Mouse (Mus musculus) CD8-positive naive resting alpha-beta T cell, adult 2 months (primary cell): Measurements from ENCODE around the gene Mon2.

Experiments
- DNase-seq, 2 experiments: peaks; one replicate each; pipeline ENCODE4 v3.0.0; 2022; ENCODE audit warnings: low read depth in 2 of 2, low spot score in 2 of 2

Mon2 gene

DNA sequence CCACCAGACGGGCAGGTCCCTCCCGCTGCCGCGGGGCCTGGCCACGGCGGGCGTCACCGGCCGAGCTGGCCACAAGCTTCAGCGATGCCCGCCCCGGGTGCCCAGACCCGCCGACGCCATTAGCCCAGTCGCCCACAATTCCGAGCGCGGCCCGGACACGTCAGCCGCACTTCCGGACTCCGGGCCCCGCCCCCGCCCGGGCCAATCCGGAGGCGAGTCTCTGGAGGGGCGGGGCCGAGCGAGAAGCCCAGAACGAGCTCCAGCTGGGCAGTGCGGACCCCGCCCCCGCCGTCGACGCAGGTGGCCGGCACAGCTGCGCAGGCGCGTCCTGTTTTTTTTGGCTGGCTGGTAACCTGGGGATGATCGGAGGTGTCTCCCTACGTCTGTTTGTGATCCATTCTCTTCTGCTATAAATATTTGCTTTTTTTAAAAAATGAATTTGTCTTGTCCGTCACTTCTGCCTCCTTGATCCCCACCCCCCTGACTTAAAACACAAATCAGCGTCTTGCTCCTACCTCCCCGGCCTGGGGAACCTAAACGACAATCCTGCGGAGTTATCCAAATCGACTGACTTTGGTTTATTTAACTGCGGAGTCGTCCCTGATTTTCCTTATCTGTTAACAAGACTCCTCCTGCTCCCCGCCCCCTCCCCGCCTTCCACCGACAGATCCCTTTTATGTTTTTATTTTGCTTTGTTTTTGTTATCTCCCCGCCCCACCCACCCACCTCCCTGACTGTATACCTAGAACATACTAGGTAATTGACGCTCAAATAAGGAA is at the start of gene Mon2:
TSS of gene Mon2 (minus strand) at position 261 of the 779 bp plus-strand sequence.
- peak; percentile 92 to 93 for DNase-seq

DNA sequence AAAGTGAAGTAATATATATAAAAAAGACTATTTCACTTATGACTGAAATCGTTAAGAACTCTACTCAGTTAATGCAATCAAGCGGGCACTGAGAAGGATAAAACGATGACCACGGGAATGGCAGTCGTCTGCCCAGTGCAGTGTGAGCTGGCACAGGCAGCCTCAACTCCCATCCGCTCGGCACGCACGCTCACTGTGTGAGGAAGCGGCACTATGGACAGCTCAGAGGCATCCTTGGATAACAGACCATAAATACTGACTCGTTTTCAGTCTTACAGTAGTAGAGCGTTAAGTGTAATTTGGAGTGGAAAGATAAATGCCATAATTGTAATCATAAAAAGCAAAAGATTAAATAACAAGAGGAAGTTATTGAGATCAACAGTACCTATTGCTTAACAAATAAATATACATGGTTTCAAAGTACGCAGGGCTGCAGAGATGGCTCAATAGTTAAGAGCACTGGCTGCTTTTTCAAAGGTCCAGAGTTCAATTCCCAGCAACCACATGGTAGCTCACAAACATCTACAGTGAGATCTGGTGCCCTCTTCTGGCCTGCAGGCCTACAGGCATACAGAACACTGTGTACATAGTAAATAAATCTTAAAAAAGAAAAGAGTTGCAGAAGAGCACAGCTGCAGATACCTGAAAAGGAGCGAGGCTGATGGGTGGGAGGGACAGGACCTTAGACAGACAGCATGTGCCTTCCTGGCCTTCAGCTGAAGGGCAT is 44.5 kb upstream of the Mon2 start:
- no peak for DNase-seq

DNA sequence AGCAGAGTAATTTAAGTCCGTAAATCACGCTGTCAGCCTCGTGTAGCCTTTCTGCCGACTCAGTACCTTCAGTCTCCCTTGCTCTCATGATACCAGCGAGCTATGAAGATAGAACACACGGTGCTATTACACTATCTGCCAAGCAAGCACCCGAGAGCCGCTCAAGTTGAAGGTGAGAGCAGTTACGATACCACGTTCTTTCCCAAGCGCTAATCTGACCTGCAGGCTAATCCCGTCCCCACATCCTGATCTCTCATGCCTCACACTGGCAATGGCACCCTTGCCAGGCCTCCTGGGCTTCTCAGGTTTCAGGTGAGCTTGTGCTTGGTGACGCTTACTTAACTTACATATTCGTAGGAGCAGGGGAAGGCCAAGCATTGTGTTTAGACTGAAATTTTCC is 40.6 kb upstream of the Mon2 start:
- DNase-seq = no peak

DNA sequence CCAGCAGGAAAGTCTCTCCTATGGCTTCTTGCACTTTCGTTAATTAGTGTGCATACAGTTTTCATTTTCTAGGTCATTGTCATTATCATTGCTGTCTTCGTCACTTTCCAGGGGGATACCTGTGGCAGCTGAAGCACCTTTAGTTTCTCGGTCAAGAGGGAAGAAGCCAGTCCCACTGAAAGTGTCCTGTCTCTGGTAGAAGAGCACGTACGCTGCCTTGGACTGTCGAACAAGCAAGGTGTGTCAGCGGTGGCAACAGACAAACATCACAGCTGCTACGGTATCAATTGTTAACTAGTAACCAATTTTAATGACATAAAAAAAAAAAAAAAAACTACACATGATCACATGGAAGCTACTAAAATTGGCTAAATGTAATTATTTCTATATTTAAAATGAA is 37.2 kb upstream of the Mon2 start:
- no peak for DNase-seq

DNA sequence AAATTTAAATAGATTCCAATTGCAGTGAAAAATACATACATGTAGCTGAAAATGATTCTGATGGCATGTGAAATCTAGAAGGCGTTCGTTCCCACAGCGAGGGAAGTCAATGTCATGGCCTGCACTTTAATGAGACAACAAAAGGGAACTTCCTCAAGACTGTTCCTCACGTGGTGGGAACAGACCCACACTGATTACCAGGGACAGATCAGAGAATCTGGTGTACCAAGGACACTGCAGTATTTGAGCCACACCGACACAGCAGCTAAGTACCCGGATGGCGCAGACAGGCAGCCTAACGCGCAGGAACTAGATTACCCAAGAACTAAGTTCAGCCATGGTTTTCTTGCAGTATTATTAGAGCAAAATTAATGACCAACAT is 36.5 kb upstream of the Mon2 start:
- DNase-seq = no peak

DNA sequence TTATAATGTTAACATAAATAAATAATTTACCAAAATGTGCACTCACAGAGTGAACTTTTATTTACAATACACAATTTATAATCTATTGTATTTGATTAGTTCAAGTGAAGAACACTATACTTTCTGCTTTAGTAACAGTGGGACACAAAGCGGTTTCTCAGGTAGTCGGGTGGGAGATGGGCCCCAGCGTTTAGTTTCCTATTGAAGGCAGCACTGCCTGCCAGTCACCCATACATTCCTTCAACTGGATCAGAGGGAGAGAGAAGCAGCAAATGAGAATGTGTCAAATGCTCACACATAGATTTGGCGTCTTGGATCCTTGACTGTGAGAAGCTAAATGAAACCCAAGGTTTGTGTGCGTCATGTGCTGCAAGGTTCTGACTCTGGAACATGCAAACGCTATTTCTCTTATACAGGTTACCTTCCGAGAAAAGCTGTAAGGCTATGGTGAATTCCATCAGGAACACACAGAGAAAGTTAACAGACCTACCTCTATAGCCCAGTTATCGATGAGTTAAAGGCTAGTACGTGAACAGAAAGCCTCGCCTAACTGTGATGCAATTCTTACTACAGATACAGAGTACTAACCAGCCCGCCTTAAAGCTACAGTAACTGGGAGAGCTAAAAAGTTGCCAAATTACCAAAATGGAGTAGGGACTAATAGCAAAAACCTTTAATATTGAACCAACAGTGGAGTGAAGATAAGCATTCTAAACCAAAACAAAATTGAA is 35.9 kb upstream of the Mon2 start:
- DNase-seq = no peak

DNA sequence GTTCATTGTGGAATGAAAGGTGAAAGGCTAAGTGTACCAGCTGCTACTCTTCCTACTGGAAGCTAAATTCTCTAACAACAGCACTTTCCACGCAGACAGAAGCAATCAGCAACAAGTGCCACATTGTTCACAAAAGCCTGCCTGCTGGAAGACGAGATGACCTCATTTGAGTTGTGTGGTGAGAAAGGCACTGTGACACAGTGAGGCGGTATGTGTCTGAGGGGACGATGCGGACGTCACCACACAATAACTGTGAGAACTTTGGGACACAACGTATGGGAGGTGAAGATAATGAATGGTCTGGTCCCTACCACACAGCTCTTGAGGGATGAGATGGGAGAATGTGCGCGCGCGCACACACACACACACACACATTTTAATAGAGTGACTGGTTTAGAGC is 34.2 kb upstream of the Mon2 start:
- no peak for DNase-seq

DNA sequence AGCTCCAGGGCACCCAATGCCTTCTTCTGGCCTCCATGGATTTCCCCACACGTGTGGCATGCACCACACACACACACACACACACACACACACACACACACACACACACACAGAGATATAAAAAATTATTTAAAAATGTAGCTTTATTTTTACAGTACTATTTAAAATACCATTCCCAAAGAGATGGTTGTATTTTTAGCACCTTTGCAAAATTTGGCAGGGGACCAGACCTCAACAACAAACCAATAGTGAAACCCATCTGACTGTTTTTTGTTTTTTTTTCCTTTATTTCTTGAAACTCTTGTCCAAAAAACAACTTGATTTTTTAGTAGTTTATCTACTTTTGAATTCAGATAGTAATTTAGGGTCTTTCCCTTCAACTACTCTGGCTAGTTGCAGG is 32.2 kb upstream of the Mon2 start:
- no peak for DNase-seq

DNA sequence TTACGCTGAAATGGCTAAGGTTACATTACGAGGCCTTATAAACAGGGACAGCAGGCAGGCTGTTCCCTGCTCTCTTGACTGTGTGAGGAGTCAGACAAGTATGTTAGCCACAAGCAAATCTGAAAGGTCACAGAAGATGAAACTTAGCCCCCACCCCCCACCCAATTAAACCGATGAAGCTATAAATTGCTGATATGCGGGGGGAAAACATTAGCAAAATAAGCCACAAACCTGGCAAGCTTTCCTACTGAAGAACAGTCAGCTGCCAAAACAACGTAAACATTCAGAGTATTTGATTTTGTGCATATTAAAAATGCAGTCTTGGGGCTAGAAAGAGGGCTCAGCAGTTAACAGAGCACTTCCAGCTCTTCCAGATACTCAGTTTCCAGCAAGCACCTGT is 31.8 kb upstream of the Mon2 start:
- DNase-seq = no peak

DNA sequence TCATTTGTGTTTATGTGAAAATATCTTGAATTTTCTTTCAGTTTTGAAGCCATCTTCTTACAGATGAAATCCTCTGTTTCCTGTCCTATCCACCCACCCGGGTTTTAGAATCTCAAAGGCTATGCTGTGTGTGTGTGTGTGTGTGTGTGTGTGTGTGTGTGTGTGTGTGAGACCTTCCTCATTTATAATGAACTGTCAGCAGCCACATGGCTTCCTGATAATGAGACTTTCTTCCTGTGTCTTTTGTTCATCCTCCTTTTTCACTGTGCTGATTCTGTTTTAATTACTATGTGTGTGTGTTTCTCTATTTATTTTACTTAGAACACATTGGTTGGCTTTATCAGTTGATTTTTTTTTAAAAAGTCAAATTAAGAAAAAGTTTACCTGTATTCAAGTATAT is 25.0 kb upstream of the Mon2 start:
- no peak for DNase-seq

DNA sequence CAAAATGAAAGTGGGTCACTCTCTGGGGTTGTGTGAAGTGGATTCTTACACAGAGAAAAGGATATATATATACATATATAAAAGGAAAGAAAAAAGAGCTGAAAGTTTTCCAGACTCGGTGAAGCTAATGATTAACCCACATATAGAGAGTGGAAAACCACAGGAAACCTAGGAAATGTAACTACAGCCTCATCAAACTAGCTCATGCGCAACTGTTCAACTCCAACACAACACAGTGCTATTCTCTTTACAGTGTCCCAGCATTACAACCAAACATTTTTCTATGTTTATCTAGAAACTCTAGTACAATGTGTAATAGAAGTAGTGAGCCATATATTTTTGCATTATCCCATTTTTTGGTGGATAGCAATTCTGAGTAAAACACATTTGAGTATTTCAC is 24.3 kb upstream of the Mon2 start:
- DNase-seq = no peak

DNA sequence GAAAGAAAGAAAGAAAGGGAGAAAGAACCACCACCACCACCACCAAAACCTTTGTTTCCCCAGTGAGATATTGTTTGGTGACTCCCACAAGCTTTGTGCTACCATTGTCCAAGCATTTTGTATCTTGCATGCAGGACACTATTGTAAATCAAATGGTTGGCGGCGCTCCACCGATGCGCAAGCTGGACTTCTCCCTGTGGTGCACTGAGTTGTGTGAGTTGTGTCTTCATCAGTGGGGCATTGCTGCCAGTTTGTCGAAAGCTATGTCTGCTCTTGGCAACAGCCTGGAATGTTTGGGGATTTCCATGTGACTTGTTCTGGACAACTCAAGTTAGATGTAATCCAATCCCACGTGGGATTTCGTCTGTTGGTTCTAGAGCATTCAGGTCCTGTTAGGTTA is 18.2 kb upstream of the Mon2 start:
- no peak for DNase-seq

DNA sequence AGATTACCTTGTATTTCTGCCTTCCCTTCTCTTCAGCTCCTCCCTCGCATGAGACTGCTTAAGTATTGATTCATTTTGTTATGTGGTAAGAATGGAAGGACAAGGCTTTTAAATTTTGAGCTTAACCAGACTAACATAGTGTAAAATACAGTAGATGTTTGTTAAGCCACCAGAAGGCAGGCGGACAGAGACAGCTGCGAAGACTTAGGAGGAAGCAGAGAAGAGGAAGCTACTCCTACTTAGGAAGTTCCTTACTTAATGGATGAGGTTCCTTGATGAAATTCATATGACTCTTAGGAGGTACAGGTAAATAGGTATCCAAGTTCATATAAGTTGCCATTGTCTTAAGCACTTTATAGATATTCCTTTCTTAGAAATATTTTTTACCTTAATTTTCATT is 16.3 kb upstream of the Mon2 start:
- DNase-seq = no peak

DNA sequence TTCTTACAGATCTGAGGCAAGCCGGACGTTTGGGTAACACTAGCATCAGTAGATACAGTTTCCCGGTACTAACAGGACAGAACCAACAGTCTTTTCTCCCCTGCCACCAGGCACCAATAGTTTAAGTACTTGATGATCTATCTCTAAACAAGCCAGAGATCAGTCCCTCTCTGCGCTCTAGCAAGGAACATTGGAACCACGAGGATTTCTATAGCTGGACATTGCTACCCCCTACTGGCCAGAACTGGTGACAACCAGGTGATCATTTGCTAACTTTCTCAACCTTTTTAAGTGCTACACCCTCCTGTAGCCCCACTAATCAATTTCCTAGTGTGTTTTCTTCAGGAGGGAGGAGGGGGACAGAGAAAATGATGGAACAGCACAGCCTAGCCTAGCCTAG is 15.4 kb upstream of the Mon2 start:
- DNase-seq = peak; percentile 19 to 37

DNA sequence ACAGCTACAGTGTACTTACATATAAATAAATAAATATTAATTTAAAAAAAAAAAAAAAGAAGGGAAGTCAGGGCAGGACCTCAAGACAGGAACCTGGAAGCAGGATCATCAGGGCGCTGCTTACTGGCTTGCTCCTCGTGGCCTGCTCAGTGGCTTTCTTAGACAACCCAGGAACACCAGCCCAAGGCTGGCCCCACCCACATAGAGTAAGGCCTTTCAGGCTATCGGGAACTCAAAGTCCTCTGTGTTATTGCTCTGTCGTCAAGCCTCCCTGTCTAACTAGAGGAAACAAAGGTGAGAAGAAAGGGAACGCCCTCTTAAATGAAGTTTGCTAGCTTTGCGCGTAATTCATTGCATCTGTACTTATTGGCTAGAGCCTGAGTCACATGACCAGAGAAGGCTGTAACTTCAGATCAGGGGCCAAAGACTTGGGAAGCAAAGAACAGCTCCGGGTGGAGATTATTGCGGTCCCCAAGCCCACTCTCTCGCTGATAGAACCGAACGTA is 13.2 kb upstream of the Mon2 start:
- no peak for DNase-seq

DNA sequence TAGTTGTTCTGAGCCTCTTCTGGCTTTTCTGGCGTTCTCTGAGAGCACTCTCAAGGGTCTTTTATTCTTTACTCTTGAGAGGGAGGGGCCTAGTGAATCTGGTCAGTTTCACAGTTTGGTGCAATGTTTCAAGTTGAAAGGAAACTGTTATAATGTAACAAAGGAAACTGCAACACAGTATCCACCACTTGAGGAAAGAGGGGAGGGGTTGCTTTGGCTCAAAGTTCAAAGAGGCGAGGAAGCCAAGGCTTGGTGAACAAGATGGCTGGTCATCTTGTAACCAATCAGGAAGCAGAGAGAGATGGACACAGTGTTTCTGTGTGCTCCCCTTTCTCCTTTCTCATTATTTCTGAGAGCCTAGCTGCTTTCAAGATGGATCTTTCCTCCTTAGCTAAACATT is 10.5 kb upstream of the Mon2 start:
- DNase-seq = no peak

DNA sequence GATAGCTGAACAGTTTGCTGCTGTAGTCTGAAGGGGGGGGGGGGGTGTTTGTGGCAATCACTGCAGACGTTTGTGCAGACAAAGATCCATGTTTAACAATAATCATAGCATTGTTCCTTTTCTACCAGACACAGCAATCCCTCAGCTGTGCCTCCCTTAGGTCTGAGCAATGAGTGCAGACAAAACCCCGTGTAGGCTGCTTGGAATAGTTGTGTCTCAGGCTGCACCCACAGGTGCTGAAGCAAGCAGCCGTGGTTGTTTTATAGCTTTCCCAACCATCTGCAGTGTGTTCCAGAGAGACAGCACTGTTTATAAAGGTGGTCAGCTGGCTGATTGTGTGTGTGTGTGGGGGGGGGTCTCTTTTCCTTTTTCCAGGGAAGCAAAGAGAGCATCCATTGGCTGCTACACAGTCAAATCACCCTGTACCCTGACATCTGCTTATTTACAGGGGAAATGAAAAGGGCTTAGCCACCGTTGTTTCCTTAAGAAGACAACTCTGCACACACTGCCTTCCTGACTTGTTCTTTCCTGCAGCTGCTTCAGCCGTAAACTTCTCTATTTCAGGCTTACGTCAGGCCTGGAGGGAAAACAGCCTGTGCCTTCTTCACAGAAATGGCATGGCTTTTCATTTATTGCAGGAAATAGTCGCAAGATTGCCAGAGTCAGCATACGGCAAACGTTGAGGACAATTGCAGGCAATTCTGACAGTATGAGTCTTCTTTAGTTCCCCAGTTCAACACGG is 8.8 kb upstream of the Mon2 start:
- no peak for DNase-seq

DNA sequence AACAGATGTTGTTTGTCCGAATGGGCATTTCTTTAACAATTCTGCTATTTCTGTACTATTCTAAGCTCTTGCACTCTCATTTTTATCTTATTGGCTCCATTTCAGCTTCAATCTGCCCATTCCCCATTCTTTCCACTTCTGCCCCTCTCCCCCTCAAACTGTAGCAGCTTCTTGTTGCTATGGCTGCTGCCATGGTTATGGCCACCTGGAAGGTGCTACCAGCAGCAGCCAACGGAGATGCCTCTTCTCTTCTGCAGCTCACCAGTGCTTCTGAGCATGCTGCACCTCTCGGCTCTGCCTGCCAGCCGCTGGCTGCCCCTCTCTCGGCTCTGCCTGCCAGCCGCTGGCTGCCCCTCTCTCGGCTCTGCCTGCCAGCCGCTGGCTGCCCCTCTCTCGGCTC is 8.0 kb upstream of the Mon2 start:
- no peak for DNase-seq

DNA sequence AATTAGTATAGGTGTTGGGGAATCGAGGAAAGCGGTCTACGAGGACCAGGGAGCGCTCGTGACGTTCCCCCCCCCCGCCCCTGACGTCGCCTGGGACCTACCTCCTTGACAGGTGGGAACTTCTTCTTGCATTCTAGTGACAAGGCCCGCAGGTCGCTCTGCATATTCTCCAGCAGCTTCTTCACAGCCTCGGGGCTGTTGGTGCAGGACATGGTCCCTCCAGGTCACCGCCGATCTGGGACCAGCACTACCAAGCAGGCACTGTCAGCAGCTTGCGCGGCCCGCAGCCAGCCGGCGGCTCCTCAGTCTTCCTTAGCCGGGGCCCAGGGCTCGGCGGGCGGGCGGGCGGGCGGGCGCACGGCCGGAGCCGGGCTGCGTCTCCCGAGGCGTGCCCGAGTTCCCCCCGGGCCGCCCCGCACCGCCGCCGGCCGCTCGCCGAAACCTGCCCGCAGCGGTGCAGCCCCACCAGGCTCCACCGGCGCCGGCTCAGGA is 508 bp downstream of the Mon2 start:
- peak; percentile 11 to 24 for DNase-seq

DNA sequence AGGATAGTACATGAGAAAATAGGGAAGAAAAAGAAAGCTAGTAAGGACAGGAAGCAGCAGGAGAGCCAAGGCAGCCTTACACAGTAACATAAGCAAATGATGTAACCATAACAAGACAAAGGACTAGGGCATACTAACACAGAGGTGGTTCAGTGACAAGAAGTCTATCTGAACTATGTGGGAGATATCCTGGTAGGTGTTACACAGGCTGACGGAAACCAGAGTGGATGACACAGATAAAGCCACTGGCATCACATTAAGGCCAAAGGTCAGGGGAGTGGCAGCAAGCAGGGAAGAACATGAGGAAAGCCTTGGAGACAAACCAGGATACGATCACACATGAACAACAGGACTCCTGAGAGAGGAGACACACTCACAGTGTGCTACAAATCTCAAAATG is 4.3 kb downstream of the Mon2 start:
- no peak for DNase-seq

DNA sequence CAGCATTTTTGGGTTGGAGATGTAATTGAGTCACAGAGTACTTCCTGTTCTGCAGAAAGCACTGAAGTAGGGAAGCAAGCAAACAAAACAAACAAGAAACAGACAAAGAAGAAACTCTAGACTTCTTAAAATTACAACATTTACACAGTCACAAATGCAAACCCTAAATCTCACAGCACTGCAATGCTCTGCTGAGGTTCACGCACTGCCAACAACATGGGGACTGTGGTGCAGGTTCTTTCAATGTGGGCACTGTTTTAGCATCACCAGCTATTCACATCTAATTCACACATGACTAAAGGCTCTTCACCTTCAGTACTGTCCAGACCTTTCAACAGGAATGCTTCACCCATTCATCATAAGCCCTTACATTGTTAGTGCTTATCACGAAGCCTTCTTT is 13.3 kb downstream of the Mon2 start:
- no peak for DNase-seq
